In genomic region chr4:141487581-141487980, GRCm38 (mm10) we compare ENCODE assay signal across 33 mouse cellular contexts. TPM values are rescaled to one million over a fixed set of nuclear protein-coding genes. Genes with fewer than 3 reads are reported as not detected.
"Had no signal": no experiment of that assay in that cellular context is flagged by ENCODE, and none has a peak within 500 bp of the region (broad histone marks: within the 10 kb centered on the region; RNA-seq: fewer than 3 reads in every experiment).

No protein-coding gene starts in this region.

- H3K27me3 ChIP-seq: embryonic facial prominence, embryonic 12.5 days; embryonic facial prominence, embryonic 13.5 days; embryonic facial prominence, embryonic 15.5 days; forebrain, embryonic 12.5 days; forebrain, embryonic 13.5 days; forebrain, embryonic 15.5 days had no signal

- H3K4me3 ChIP-seq: embryonic facial prominence, embryonic 10.5 days; embryonic facial prominence, embryonic 12.5 days; embryonic facial prominence, embryonic 13.5 days; embryonic facial prominence, embryonic 15.5 days; erythroblast, embryonic 14.5 days; forebrain, embryonic 10.5 days; forebrain, embryonic 12.5 days; forebrain, embryonic 13.5 days; forebrain, embryonic 15.5 days; gastrocnemius, adult 2 months; heart, adult 2 months; heart, embryonic 10.5 days had no signal

- H3K27ac ChIP-seq: embryonic facial prominence, embryonic 10.5 days; embryonic facial prominence, embryonic 12.5 days; embryonic facial prominence, embryonic 13.5 days; embryonic facial prominence, embryonic 15.5 days; forebrain, embryonic 10.5 days; forebrain, embryonic 12.5 days; forebrain, embryonic 13.5 days; forebrain, embryonic 15.5 days; gastrocnemius, adult 2 months; heart, adult 2 months; heart, embryonic 10.5 days had no signal

- H3K4me1 ChIP-seq: embryonic facial prominence, embryonic 10.5 days; embryonic facial prominence, embryonic 12.5 days; embryonic facial prominence, embryonic 13.5 days; embryonic facial prominence, embryonic 15.5 days; forebrain, embryonic 10.5 days; forebrain, embryonic 12.5 days; forebrain, embryonic 13.5 days; forebrain, embryonic 15.5 days had no signal

- DNase-seq: cerebellum, adult 9-11 months; cerebellum, postnatal 10 days; cerebellum, postnatal 14 days; cerebellum, postnatal 25 days; cerebellum, postnatal 36 days; embryo, embryonic 11 days; forebrain, postnatal 0 days; gastrocnemius, adult 2 months; gastrocnemius, postnatal 10 days; gastrocnemius, postnatal 14 days; gastrocnemius, postnatal 25 days; gastrocnemius, postnatal 36 days; heart, adult 11 months; heart, adult 18-20 months; heart, adult 2 months had no signal

- H3K9ac ChIP-seq: embryonic facial prominence, embryonic 12.5 days; embryonic facial prominence, embryonic 13.5 days; embryonic facial prominence, embryonic 15.5 days; forebrain, embryonic 12.5 days; forebrain, embryonic 13.5 days; forebrain, embryonic 15.5 days; forebrain, postnatal 0 days had no signal

- ATAC-seq: forebrain, embryonic 13.5 days; forebrain, embryonic 14.5 days; forebrain, embryonic 15.5 days; forebrain, embryonic 16.5 days; forebrain, postnatal 0 days had no signal

- H3K9me3 ChIP-seq: embryonic facial prominence, embryonic 10.5 days; embryonic facial prominence, embryonic 12.5 days; embryonic facial prominence, embryonic 15.5 days; forebrain, embryonic 10.5 days; forebrain, embryonic 12.5 days; forebrain, embryonic 13.5 days; forebrain, embryonic 15.5 days; heart, embryonic 10.5 days had no signal

- H3K4me2 ChIP-seq: embryonic facial prominence, embryonic 12.5 days; embryonic facial prominence, embryonic 13.5 days; embryonic facial prominence, embryonic 15.5 days; forebrain, embryonic 12.5 days; forebrain, embryonic 13.5 days; forebrain, embryonic 15.5 days had no signal

RNA-seq across cellular contexts. Expression of gene Srarp, which starts 51.7 kb away (rescaled TPM):
- total RNA-seq: common myeloid progenitor, adult 5-6 weeks; gastrocnemius, postnatal 10 days; gastrocnemius, postnatal 14 days; gastrocnemius, postnatal 4 days; granulocyte monocyte progenitor cell, adult 5-6 weeks had no signal
- polyA plus RNA-seq: embryonic facial prominence, embryonic 10.5 days; embryonic facial prominence, embryonic 11.5 days; embryonic facial prominence, embryonic 12.5 days; embryonic facial prominence, embryonic 13.5 days; embryonic facial prominence, embryonic 14.5 days; embryonic facial prominence, embryonic 15.5 days; erythroblast, embryonic 14.5 days; forebrain, embryonic 10.5 days; forebrain, embryonic 11.5 days; forebrain, embryonic 12.5 days; forebrain, embryonic 13.5 days; forebrain, embryonic 15.5 days; forebrain, embryonic 16.5 days; heart, embryonic 10.5 days had no signal
